Mouse (Mus musculus) ES-E14 (cell line): ENCODE measurements around the gene Cdc42bpb.

ENCODE experiments used
- CHD2 ChIP-seq: IDR thresholded peaks from 2 replicates; pipeline ENCODE4 v1.6.1; 2014; ENCODE audit warnings: mild to moderate bottlenecking, low read depth, low read length, inconsistent platforms
- HCFC1 ChIP-seq: IDR thresholded peaks from 2 replicates; pipeline ENCODE4 v1.6.1; 2012; ENCODE audit warnings: low read length, inconsistent platforms, borderline replicate concordance; ENCODE audit not compliant: insufficient read depth
- MAFK ChIP-seq: IDR thresholded peaks from 2 replicates; pipeline ENCODE4 v1.6.1; 2014; ENCODE audit warnings: mild to moderate bottlenecking, low read depth, low read length, inconsistent platforms; ENCODE audit not compliant: insufficient read depth
- ZC3H11A ChIP-seq: IDR thresholded peaks from 2 replicates; pipeline ENCODE4 v1.6.1; 2012; ENCODE audit warnings: low read depth, mild to moderate bottlenecking, inconsistent platforms, low read length, borderline replicate concordance
- ZNF384 ChIP-seq: IDR thresholded peaks from 2 replicates; pipeline ENCODE4 v1.6.1; 2012; ENCODE audit warnings: low read depth, low read length, inconsistent platforms

DNA sequence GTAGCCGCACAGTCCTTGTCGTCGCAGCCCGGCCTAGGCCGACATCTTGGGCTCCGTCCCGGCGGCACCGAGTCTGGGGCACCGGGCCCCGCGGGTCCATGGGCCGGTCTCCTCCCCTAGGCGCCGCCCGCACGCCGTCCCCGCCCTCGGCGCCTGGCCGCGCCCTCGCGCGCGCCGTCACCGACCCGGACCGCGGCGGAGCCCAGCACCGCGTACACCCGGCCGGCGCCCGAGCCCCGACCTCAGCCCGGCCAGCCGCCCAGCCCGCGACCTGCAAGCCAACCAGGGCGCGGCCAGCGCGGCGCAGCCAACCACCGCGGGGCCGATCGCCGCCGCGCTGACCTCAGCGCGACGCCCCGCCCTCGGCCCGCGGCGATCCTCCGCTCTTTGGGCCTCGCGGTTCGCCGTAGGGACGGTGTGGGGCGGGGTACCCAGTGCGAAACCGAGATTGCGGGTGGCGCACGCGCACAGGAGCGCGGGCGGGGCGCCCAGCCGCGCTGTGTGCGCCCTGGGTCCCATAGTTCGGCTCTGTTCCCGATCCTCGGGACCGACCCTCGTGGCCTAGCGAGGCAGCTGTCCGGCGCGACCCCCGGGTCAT lies at the start of gene Cdc42bpb:
- TF ChIP-seq MAFK (no peak), ZC3H11A (no peak), CHD2 (no peak), HCFC1 (peak; percentile 76), ZNF384 (no peak)
